Mouse (Mus musculus) intestine, postnatal 0 days (tissue): ENCODE results near the gene Dapp1. TPM values are rescaled to one million over a fixed set of nuclear protein-coding genes. Genes with fewer than 3 reads are reported as not detected.

Experiments used
- ATAC-seq: fragments of 200-750 bp; cut with Nextera tagmentation; 2 replicates; pipeline ENCODE4 v1.8.0; 2017; ENCODE audit warnings: mild to moderate bottlenecking, moderate TSS enrichment, moderate library complexity
- H3K27ac ChIP-seq: fragments of 300-500 bp; sonication (generic); 2 replicates; pipeline ENCODE4 v1.5.1; 2014; ENCODE audit warnings: mild to moderate bottlenecking, low read depth, low read length, moderate library complexity
- H3K27me3 ChIP-seq: fragments of 300-500 bp; sonication (generic); replicated peaks from 2 replicates; pipeline ENCODE4 v1.6.1; 2014; ENCODE audit warnings: low read length, mixed read lengths; ENCODE audit not compliant: control insufficient read depth, insufficient read depth
- H3K36me3 ChIP-seq: fragments of 300-500 bp; sonication (generic); 2 replicates; pipeline ENCODE4 v1.6.1; 2014; ENCODE audit warnings: mild to moderate bottlenecking, moderate library complexity; ENCODE audit not compliant: control insufficient read depth, insufficient read depth
- H3K4me1 ChIP-seq: fragments of 300-500 bp; sonication (generic); replicated peaks from 2 replicates; pipeline ENCODE4 v1.6.1; 2014; ENCODE audit warnings: antibody characterized with exemption, low read length, mixed read lengths; ENCODE audit not compliant: control insufficient read depth, insufficient read depth
- H3K4me2 ChIP-seq: fragments of 300-500 bp; sonication (generic); replicated peaks from 2 replicates; pipeline ENCODE4 v1.6.1; 2014; ENCODE audit warnings: low read depth, mild to moderate bottlenecking, moderate library complexity
- H3K4me3 ChIP-seq: fragments of 300-500 bp; sonication (generic); 2 replicates; pipeline ENCODE4 v1.5.1; 2014; ENCODE audit warnings: low read depth, low read length
- H3K9ac ChIP-seq: fragments of 300-500 bp; sonication (generic); 2 replicates; pipeline ENCODE4 v1.6.1; 2014; ENCODE audit warnings: mild to moderate bottlenecking, low read depth, low read length
- H3K9me3 ChIP-seq: fragments of 300-500 bp; sonication (generic); 2 replicates; pipeline ENCODE4 v1.6.1; 2016; ENCODE audit warnings: mixed run types; ENCODE audit not compliant: control insufficient read depth
- CTCF ChIP-seq: sonication (generic); IDR thresholded peaks from 2 replicates; pipeline ENCODE4 v1.5.1; 2016; ENCODE audit warnings: low read depth, mild to moderate bottlenecking, control low read depth, antibody characterized with exemption, moderate library complexity
- WGBS: fragments of 180-500 bp; shearing (Covaris S2); extraction: QIAGEN DNeasy Blood & Tissue Kit; methylation state at CpG from one replicate; pipeline ENCODE4 v1.1.7; 2014; 5-methylcytosine and 5-hydroxymethylcytosine counted together
- polyA plus RNA-seq: library from polyadenylated mRNA; unstranded; fragments of >200 nt; fragmentation: Nextera tagmentation; extraction: Ambion mirVana; gene quantifications from 2 replicates; pipeline ENCODE4 v1.2.1, GENCODE M21; 2015

Dapp1 gene
- polyA plus RNA-seq, 1 experiment from 2014 or later = 70.6 TPM

- no peak for ATAC-seq
- Histone ChIP-seq H3K4me2 (no peak overlapping the region), H3K36me3 (peaks cover 28% of the 10 kb centered on the region), H3K4me3 (no peak overlapping the region), H3K9me3 (no peaks in the 10 kb centered on the region), H3K27me3 (no peaks in the 10 kb centered on the region), H3K27ac (no peak overlapping the region; the same call in 1 of the 2 replicates), H3K4me1 (peaks cover 5% of the 10 kb centered on the region), H3K9ac (no peak overlapping the region)
- 81% methylated on average over 10 of the region's 10 CpGs for WGBS
- TF ChIP-seq CTCF = no peak
Observed at GRCm38 (mm10) chr3:137950191-137950885, 31.0 kb downstream of the Dapp1 start.

GRCm38 (mm10) chr3:137947525-137947924 is 33.8 kb downstream of the Dapp1 start:
- Histone ChIP-seq H3K9me3 (no peaks in the 10 kb centered on the region), H3K27ac (no peak overlapping the region), H3K9ac (no peak overlapping the region), H3K36me3 (peaks cover 28% of the 10 kb centered on the region), H3K4me2 (no peak overlapping the region), H3K4me3 (no peak overlapping the region), H3K4me1 (peaks cover 5% of the 10 kb centered on the region; the same call in 1 of the 2 replicates), H3K27me3 (no peaks in the 10 kb centered on the region)
- no peak for ATAC-seq
- WGBS = 84% methylated on average over 4 of the region's 4 CpGs
- no peak for TF ChIP-seq CTCF

GRCm38 (mm10) chr3:137946827-137947226 is 34.5 kb downstream of the Dapp1 start:
- Histone ChIP-seq H3K4me3 (no peak overlapping the region), H3K4me2 (no peak overlapping the region), H3K27me3 (no peaks in the 10 kb centered on the region), H3K9me3 (no peaks in the 10 kb centered on the region), H3K36me3 (peaks cover 28% of the 10 kb centered on the region), H3K9ac (no peak overlapping the region), H3K27ac (no peak overlapping the region), H3K4me1 (peaks cover 2% of the 10 kb centered on the region; the same call in 1 of the 2 replicates)
- no peak for ATAC-seq
- TF ChIP-seq CTCF = no peak
- 89% methylated on average over 3 of the region's 3 CpGs for WGBS

GRCm38 (mm10) chr3:137943737-137944154 is 37.6 kb downstream of the Dapp1 start:
- no peak for TF ChIP-seq CTCF
- no peak overlapping the region for H3K4me3 ChIP-seq
- WGBS = 41% methylated on average over 6 of the region's 6 CpGs
- peak overlapping the region; percentile 66 for H3K27ac ChIP-seq
- H3K4me2 ChIP-seq = no peak overlapping the region
- no peaks in the 10 kb centered on the region for H3K27me3 ChIP-seq
- H3K9me3 ChIP-seq = no peaks in the 10 kb centered on the region
- H3K9ac ChIP-seq = no peak overlapping the region
- ATAC-seq = peak; percentile 79
- no peaks in the 10 kb centered on the region for H3K4me1 ChIP-seq
- H3K36me3 ChIP-seq = peaks cover 20% of the 10 kb centered on the region

- H3K27me3 ChIP-seq = no peaks in the 10 kb centered on the region
- WGBS = 73% methylated on average over 12 of the region's 12 CpGs
- peaks cover 17% of the 10 kb centered on the region for H3K36me3 ChIP-seq
- H3K27ac ChIP-seq = peak overlapping the region; percentile 80; the same call in 1 of the 2 replicates
- H3K4me3 ChIP-seq = no peak overlapping the region
- H3K9ac ChIP-seq = no peak overlapping the region
- H3K4me1 ChIP-seq = no peaks in the 10 kb centered on the region
- no peak for TF ChIP-seq CTCF
- ATAC-seq = no peak
- no peak overlapping the region for H3K4me2 ChIP-seq
- no peaks in the 10 kb centered on the region for H3K9me3 ChIP-seq
Observed at GRCm38 (mm10) chr3:137942098-137942622, 39.2 kb downstream of the Dapp1 start.

- Histone ChIP-seq H3K9ac (no peak overlapping the region), H3K9me3 (no peaks in the 10 kb centered on the region), H3K27me3 (no peaks in the 10 kb centered on the region), H3K4me3 (no peak overlapping the region), H3K4me2 (no peak overlapping the region), H3K4me1 (no peaks in the 10 kb centered on the region), H3K36me3 (peaks cover 14% of the 10 kb centered on the region; the same call in 1 of the 2 replicates), H3K27ac (peak overlapping the region; percentile 80; the same call in 1 of the 2 replicates)
- no peak for ATAC-seq
- no peak for TF ChIP-seq CTCF
Observed at GRCm38 (mm10) chr3:137941555-137941954, 39.8 kb downstream of the Dapp1 start.
